Mouse (Mus musculus): ENCODE measurements around the gene Fam114a2.
A peak's percentile ranks its signal among the peaks of the same experiment; 100 is the strongest.
"Not testable (repeated sequence)": the region's sequence is repeated elsewhere in the genome, so short reads cannot be mapped to it uniquely, and the experiment has no call there.

The Fam114a2 gene

GRCm38 (mm10) chr11:57518091-57518750 is at the start of gene Fam114a2, which contains the start of gene Mfap3:
TSS of gene Fam114a2 (minus strand) at chr11:57518617.
TSS of gene Mfap3 (plus strand) at chr11:57518664.
- DNase-seq, result peak; percentile 85 to 92

DNA sequence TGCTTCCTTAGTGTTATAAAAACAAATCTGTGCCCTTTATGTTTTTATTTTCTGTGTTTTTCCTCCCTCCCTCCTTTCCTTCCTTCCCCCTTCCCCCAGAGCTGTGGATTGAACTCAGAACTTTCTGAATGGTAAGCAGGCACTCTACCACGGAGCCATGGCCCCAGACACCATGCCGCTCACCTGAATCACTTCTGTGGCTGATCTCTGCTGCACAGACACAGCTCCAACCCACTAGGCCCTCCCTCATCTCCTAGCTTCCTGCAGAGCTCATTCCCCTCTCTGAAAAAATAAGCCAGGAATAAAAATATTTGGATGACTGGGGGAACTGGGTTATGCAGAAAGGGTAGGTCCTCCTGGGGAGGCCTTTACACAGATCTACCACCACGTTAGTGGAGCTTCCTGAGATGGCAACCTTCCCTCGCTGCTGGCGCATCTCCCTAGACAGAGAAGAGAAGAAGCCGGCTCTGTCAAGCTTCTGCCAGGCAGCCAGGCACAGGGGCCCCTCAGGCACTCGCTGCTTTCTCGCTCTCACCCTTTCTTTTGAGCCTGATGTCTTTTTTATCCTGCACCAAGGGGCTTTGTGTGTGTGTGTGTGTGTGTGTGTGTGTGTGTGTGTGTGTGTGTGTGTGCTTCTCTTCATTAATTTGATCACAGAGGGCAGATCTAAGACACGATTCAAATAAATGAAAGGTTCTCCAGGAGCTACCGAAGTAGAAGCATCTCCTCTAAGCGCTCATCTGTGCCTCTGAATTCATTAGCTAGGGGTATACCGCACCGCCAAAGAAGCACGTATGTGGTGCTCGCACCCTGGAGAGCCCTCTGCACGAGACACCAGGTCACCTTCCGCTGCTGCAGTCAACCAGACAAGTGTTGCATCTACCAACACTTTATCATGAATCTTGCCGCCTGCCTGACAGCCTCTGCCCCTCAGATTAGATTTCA is 47.9 kb upstream of the Fam114a2 start:
- no peak for DNase-seq

- DNase-seq, result no peak
These were observed 46.1 kb upstream of the Fam114a2 start for GRCm38 (mm10) chr11:57564564-57564963.

- DNase-seq, result not testable (repeated sequence)
These were observed 39.5 kb upstream of the Fam114a2 start for GRCm38 (mm10) chr11:57557936-57558335.

GRCm38 (mm10) chr11:57553015-57553780 is 34.8 kb upstream of the Fam114a2 start:
- DNase-seq, result no peak

DNA sequence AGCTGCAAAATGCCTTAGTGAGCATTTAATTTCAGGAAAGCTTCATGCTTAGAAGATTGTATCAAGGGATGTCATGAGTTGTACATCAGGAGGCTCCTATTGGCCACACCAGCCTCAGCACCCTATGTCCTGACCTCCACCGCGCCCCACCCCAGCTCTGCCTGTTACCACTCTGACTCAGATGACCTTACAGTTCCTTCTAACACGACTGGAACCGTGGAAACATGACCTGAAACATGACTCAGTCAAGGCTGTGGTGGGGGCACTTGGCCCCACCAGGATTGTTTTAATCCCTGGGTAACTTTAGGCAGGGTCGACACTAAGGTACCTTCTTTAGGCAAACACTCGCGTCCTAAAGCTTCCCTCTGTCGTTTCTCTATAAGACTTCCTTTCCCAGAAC is 32.6 kb upstream of the Fam114a2 start:
- no peak for DNase-seq

DNA sequence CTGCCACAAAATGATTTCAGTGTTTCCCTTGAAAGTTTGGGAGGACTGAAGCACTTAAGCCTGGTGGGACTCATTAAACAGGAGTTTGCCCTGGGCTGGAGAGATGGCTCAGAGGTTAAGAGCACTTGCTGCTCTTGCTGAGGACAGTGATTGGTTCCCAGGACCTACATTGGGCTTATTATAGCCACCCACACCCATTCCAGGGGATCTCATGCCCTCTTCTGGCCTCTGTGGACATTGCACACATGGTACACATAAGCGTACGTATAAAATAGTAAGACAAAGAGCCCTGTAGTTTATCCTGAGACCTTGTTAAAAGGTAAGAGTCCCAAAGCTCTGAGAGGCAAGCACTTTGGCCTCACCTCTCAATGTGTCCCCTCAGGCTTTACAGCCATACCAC is 31.8 kb upstream of the Fam114a2 start:
- DNase-seq, result no peak

DNA sequence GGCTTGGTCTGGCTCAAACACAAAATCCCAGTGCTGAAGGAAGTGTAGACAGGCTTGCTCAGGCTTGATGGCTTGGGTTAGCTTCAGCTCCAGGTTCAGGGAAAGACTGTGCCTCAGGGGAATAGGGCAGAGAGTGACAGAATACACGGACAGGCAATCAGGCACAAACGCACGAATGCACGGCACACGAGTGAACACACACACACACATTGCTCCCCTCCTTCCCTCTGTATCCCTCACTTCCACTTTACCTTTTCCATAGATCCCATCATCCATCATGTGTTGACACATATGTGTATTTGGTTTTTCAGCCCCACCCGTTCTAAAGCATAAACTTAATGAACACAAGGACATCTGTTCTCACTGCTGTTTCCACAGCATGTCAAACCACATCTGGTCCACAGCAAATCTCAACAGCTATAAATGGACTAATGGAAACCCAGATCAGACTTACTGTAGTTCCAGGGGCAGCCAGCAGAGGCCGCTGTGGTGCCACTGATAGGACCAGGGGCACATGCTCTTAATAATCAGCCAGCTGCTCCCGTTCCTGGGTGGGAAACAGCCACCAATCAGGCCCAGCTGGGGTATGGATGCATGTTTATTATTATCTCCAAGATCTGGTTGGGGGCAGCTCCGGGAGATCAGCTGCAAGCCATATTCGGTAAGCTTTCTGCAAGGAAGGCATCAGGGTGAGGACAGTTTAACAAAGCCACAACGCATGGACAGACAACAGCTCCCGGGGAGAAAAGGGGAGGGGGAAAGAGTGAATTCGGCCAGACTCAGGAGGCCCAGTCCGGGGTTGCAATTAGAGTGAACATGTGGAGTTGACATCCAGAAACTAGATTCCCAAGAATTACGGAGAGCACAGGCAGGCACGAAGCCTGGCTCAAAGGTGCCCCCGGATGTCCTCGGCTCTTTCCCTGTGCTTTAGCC is 30.5 kb upstream of the Fam114a2 start:
- peak; percentile 43 to 83 for DNase-seq

DNA sequence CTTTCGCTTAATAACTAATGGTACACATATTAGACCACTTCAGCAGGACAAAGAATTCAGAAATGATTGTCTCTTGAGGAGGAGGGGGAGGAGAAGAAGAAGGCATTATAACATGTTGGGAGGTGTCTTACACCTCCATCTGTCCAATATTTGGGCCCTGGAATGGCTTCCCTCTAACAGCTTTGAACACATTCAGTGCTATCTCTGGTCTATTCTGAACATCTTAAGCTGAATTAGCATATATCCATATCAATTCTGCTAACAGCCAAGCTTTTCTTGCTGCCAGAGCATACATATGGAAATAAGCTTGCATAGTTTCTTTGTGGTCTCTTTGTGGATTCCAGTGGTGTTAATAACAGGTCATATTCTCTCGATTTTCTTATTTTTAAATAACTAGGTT is 22.3 kb upstream of the Fam114a2 start:
- DNase-seq, result no peak

- no peak for DNase-seq
These were observed 21.5 kb upstream of the Fam114a2 start for GRCm38 (mm10) chr11:57539841-57540418.

- no peak for DNase-seq
These were observed 17.5 kb upstream of the Fam114a2 start for GRCm38 (mm10) chr11:57535912-57536311.

DNA sequence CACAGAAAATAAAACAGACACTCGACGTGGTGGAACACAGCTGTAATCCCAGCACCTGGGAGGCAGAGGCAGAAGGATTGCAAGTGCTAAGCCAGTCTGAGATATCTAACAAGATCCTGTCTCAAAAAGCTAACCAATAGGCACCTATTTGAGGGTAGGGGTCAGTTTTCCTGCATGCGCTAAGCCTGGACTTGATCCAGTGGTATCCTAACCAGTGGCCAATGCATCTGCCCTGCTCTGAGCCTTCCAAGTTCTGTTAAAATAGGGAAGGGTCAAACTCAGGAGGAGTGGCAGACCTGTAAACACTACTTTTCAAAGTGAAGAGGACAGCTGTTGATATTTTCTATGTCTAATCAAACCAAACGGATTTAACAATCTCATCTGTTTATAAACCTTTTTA is 13.9 kb upstream of the Fam114a2 start:
- no peak for DNase-seq

GRCm38 (mm10) chr11:57531300-57531950 is 13.0 kb upstream of the Fam114a2 start:
- DNase-seq, result no peak

- DNase-seq, result no peak
These were observed 10.7 kb upstream of the Fam114a2 start for GRCm38 (mm10) chr11:57529111-57529510.

DNA sequence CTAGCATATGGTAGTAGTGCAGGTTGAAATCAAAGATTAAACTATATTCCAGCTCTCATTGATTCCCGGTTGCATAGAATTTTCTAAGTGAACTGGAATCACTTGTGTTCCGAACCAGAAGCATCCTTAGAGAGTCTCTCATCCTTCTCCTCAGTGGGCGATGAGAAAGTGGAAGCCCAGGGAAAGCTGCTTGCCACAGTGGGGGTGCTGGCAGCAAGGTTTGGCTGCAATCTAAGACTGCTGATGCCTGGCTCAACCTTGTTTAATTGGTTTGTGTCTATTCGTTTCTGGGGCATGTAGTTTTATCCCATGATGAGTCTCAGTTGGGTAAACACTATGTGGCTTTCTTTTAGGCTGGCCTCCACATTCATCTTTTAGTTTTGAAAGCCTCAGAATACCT is 9.1 kb upstream of the Fam114a2 start:
- no peak for DNase-seq

GRCm38 (mm10) chr11:57525900-57526299 is 7.5 kb upstream of the Fam114a2 start:
- DNase-seq, result no peak

GRCm38 (mm10) chr11:57524597-57524996 is 6.2 kb upstream of the Fam114a2 start:
- DNase-seq, result peak; percentile 8 to 13

DNA sequence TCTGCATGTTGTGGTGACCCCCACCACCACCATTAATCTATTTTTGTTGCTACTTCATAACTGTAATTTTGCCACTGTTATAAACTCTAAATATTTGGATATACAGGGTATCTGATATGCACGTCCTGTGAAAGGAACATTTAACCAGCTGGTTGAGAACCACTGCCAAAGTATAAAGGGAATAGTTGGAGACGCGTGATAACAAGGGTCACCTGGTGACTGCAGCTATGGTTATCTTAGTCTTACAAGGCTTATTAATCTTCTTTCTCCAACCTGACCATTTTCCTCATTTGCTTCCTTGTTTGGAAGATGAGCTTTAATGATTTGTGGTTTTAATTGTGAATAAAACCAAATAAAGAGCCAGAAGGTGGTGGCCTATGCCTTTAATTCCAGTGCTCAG is 5.0 kb upstream of the Fam114a2 start:
- no peak for DNase-seq

GRCm38 (mm10) chr11:57522046-57522445 is 3.6 kb upstream of the Fam114a2 start:
- DNase-seq, result no peak

DNA sequence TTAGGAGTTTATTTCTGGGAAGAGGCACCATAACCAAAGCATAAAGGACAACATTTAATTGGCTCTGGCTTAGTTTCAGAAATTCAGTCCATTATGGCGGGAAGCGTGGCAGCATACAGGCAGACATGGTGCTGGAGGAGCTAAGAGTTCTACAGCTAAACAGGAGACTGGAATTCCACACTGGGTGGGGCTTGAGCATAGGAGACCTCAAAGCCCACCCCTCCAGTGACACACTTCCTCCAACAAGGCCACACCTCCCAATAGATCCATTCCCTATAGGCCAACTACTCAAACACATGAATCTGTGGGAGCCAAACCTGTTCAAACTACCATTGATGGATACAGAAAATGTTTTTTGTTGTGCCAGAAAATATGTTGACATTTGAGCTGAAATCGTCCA is 2.8 kb upstream of the Fam114a2 start:
- no peak for DNase-seq

DNA sequence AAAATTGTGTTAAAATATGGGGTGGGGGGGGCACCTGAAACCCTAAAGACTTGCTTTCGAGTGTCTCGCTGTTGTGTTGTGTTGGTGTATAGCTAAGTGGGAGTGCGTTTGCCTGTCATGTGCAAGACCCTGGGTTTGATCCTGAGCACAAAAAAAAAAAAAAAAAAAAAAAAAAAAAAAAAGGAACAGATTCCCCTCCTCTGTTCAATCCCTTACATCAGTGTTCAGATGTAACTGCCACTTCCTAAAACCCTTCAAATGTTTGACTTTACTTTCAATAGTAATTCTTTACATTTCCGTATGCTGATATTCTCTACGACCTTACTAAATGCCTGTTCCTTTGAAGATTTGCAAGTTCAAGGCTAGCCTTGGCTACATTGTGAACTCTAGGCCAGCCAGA is 887 bp upstream of the Fam114a2 start:
- DNase-seq, result no peak

Data from kidney, adult 8-10 months (tissue).